Mouse (Mus musculus) embryonic facial prominence, embryonic 13.5 days (tissue): Measurements from ENCODE around the gene Grin2d. TPM values are rescaled to one million over a fixed set of nuclear protein-coding genes. Genes with fewer than 3 reads are reported as not detected.

Experiments used
- ATAC-seq: fragments of 200-750 bp; cut with Nextera tagmentation; 2 replicates; pipeline ENCODE4 v1.8.0; 2017; ENCODE audit warnings: low read depth; ENCODE audit not compliant: insufficient number of reproducible peaks, insufficient read depth, low FRiP score, low TSS enrichment
- H3K27ac ChIP-seq: fragments of 300-500 bp; sonication (generic); 2 replicates; pipeline ENCODE4 v1.5.1; 2015; ENCODE audit warnings: moderate library complexity, mild to moderate bottlenecking, inconsistent platforms
- H3K27me3 ChIP-seq: fragments of 300-500 bp; sonication (generic); 2 replicates; pipeline ENCODE4 v1.6.1; 2015; ENCODE audit warnings: mild to moderate bottlenecking, inconsistent platforms
- H3K36me3 ChIP-seq: fragments of 300-500 bp; sonication (generic); 2 replicates; pipeline ENCODE4 v1.6.1; 2015; ENCODE audit warnings: mild to moderate bottlenecking, inconsistent platforms
- H3K4me1 ChIP-seq: fragments of 300-500 bp; sonication (generic); 2 replicates; pipeline ENCODE4 v1.6.1; 2015; ENCODE audit warnings: inconsistent platforms
- H3K4me2 ChIP-seq: fragments of 300-500 bp; sonication (generic); 2 replicates; pipeline ENCODE4 v1.6.1; 2015; ENCODE audit warnings: moderate library complexity, mild to moderate bottlenecking, inconsistent platforms
- H3K4me3 ChIP-seq: fragments of 300-500 bp; sonication (generic); 2 replicates; pipeline ENCODE4 v1.5.1; 2015; ENCODE audit warnings: mild to moderate bottlenecking, inconsistent platforms
- H3K9ac ChIP-seq: fragments of 300-500 bp; sonication (generic); 2 replicates; pipeline ENCODE4 v1.6.1; 2015; ENCODE audit warnings: mild to moderate bottlenecking, inconsistent platforms
- H3K9me3 ChIP-seq: fragments of 300-500 bp; sonication (generic); 2 replicates; pipeline ENCODE4 v1.6.1; 2016; ENCODE audit warnings: inconsistent platforms
- WGBS: fragments of 180-500 bp; shearing (Covaris S2); methylation state at CpG from one replicate; pipeline ENCODE4 v1.1.7; 2015; ENCODE audit warnings: mixed read lengths; 5-methylcytosine and 5-hydroxymethylcytosine counted together
- polyA plus RNA-seq: library from polyadenylated mRNA; unstranded; fragments of >200 nt; fragmentation: Nextera tagmentation; extraction: Ambion mirVana; gene quantifications from 2 replicates; pipeline ENCODE4 v1.2.1, GENCODE M21; 2015

The Grin2d gene
- polyA plus RNA-seq, 1 experiment from 2014 or later, result 0.72 TPM

- H3K9me3 ChIP-seq, result no peaks in the 10 kb centered on the region
- peaks cover 8% of the 10 kb centered on the region for H3K36me3 ChIP-seq
- ATAC-seq, result no peak
- peak overlapping the region; percentile 70 for H3K4me2 ChIP-seq
- peak overlapping the region; percentile 59 for H3K9ac ChIP-seq
- peaks cover 51% of the 10 kb centered on the region for H3K4me1 ChIP-seq
- peak overlapping the region; percentile 36 for H3K4me3 ChIP-seq
- no peak overlapping the region for H3K27ac ChIP-seq
- H3K27me3 ChIP-seq, result peaks cover 53% of the 10 kb centered on the region
- 2% methylated on average over 14 of the region's 14 CpGs for WGBS
These were observed 8.4 kb downstream of the Grin2d start for GRCm38 (mm10) chr7:45869787-45870186.

DNA sequence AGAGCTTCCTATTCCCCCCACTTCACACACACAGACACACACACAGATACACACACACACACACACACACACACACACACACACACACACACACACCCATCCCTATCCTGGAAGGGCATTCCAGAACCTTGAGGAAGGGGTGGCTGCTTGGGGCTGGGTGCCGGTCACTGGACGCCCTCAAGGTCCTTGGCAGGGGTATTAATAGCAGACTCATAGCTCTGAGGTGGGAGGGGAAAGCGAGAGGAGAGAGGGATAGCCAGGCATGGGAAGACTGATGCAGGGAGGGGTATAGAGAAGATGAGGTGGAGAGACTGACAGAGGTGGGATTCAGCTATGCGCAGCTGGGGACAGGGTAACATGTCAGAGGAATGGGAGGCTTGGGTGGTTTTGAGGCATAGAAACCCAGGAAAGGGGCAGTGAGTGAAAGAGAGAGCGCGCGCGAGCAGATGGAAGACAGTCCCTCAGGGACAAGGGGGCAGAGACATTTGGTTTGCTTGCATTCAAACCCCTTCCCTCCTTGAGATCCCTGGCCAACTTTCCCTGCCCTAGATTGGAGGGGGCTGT, 9.0 kb downstream of the Grin2d start:
- no peak for ATAC-seq
- Histone ChIP-seq H3K9me3 (no peaks in the 10 kb centered on the region), H3K27ac (no peak overlapping the region), H3K4me1 (peaks cover 45% of the 10 kb centered on the region), H3K27me3 (peaks cover 53% of the 10 kb centered on the region), H3K4me2 (peak overlapping the region; percentile 70), H3K36me3 (peaks cover 2% of the 10 kb centered on the region; the same call in 1 of the 2 replicates), H3K4me3 (peak overlapping the region; percentile 36), H3K9ac (peak overlapping the region; percentile 59)
- 17% methylated on average over 8 of the region's 8 CpGs for WGBS

GRCm38 (mm10) chr7:45867871-45868270, 10.3 kb downstream of the Grin2d start:
- H3K27ac ChIP-seq, result no peak overlapping the region
- peaks cover 53% of the 10 kb centered on the region for H3K27me3 ChIP-seq

GRCm38 (mm10) chr7:45865925-45866910, 12.0 kb downstream of the Grin2d start:
- peak overlapping the region; percentile 75 for H3K4me3 ChIP-seq
- H3K36me3 ChIP-seq, result no peaks in the 10 kb centered on the region
- no peaks in the 10 kb centered on the region for H3K9me3 ChIP-seq
- under 1% methylated on average over 117 of the region's 117 CpGs for whole genome bisulfite sequencing
- H3K27ac ChIP-seq, result peak overlapping the region; percentile 77
- H3K4me2 ChIP-seq, result peak overlapping the region; percentile 82
- peak; percentile 65 for ATAC-seq
- peak overlapping the region; percentile 94 for H3K9ac ChIP-seq
- H3K4me1 ChIP-seq, result peaks cover 39% of the 10 kb centered on the region
- peaks cover 53% of the 10 kb centered on the region for H3K27me3 ChIP-seq

More at GRCm38 (mm10) chr7:45867871-45868270, 10.3 kb downstream of the Grin2d start:
- H3K9me3 ChIP-seq, result no peaks in the 10 kb centered on the region
- no peak overlapping the region for H3K4me3 ChIP-seq
- no peak overlapping the region for H3K9ac ChIP-seq
- H3K36me3 ChIP-seq, result no peaks in the 10 kb centered on the region
- H3K4me1 ChIP-seq, result peaks cover 39% of the 10 kb centered on the region
- WGBS, result 19% methylated on average over 2 of the region's 2 CpGs
- no peak for ATAC-seq
- peak overlapping the region; percentile 82 for H3K4me2 ChIP-seq

DNA sequence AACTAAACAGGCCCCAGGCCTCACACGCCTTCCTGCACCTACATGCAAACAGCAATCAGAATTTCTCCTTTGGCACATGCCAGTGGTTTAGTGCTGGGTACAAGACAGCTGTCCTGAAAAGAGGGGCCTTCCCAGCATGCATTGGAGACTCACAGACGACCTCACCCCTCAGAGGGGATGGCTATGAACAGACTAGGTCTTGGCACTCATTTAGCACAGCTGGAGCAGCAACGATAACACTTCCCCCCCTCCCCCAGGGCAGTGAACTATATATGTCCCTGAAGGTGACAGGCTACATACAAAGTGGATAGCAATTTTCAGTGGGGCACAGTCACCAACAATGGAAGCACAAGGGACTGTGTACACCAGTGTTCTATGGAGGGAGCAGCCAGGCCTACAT, 13.7 kb downstream of the Grin2d start:
- Histone ChIP-seq H3K4me1 (peaks cover 23% of the 10 kb centered on the region), H3K36me3 (no peaks in the 10 kb centered on the region), H3K9me3 (no peaks in the 10 kb centered on the region), H3K4me2 (no peak overlapping the region), H3K4me3 (no peak overlapping the region), H3K27ac (no peak overlapping the region), H3K9ac (no peak overlapping the region), H3K27me3 (peaks cover 45% of the 10 kb centered on the region)
- 50% methylated on average over 3 of the region's 3 CpGs for WGBS
- no peak for ATAC-seq

DNA sequence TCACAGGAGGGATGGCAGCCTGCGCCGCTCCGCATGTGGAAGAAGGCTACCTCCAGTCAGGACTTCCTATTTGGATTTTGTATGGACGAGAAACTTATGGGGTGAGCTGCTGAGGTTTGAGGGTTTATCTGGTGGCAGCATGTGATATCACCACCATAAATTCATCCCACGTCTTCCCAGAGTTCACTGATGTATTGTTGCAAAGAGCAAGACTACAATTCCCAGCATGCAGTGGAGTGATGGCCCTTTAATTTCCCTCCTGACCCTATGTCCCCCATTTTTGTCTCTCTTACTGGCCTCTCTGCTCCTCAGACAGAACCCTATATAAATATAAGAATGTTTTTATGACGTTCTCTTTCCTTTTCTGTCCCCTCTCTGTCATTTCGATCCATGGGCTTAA, 15.4 kb downstream of the Grin2d start:
- ATAC-seq, result no peak
- H3K4me2 ChIP-seq, result no peak overlapping the region
- no peak overlapping the region for H3K4me3 ChIP-seq
- no peak overlapping the region for H3K9ac ChIP-seq
- no peaks in the 10 kb centered on the region for H3K36me3 ChIP-seq
- peaks cover 14% of the 10 kb centered on the region for H3K4me1 ChIP-seq
- WGBS, result 89% methylated on average over 7 of the region's 7 CpGs
- peaks cover 45% of the 10 kb centered on the region for H3K27me3 ChIP-seq
- H3K9me3 ChIP-seq, result no peaks in the 10 kb centered on the region
- no peak overlapping the region for H3K27ac ChIP-seq

DNA sequence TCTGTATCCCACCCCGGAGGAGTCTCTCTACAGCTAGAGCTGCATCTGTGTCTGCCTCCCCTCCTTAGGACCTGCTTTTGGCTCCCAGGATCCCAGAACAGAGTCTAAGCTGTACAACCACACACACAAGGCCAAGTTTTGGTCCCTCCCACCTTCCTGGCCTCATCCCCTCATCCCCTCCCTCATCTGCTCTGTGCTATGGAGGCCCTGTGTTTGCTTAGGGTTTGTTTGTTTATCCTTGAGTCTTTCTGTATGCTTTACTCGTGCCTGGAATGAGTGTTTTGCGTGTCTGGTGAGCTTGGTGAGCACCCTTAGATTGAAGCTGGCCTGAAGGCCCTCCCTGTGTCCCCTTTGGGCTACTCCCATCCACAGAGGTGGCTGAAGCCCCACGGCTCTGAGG, 19.2 kb downstream of the Grin2d start:
- H3K9ac ChIP-seq, result no peak overlapping the region
- H3K9me3 ChIP-seq, result no peaks in the 10 kb centered on the region
- no peak overlapping the region for H3K4me3 ChIP-seq
- H3K36me3 ChIP-seq, result no peaks in the 10 kb centered on the region
- ATAC-seq, result no peak
- no peak overlapping the region for H3K4me2 ChIP-seq
- peaks cover 59% of the 10 kb centered on the region for H3K27me3 ChIP-seq
- H3K27ac ChIP-seq, result no peak overlapping the region
- H3K4me1 ChIP-seq, result peaks cover 19% of the 10 kb centered on the region
- WGBS, result 68% methylated on average over 4 of the region's 4 CpGs

DNA sequence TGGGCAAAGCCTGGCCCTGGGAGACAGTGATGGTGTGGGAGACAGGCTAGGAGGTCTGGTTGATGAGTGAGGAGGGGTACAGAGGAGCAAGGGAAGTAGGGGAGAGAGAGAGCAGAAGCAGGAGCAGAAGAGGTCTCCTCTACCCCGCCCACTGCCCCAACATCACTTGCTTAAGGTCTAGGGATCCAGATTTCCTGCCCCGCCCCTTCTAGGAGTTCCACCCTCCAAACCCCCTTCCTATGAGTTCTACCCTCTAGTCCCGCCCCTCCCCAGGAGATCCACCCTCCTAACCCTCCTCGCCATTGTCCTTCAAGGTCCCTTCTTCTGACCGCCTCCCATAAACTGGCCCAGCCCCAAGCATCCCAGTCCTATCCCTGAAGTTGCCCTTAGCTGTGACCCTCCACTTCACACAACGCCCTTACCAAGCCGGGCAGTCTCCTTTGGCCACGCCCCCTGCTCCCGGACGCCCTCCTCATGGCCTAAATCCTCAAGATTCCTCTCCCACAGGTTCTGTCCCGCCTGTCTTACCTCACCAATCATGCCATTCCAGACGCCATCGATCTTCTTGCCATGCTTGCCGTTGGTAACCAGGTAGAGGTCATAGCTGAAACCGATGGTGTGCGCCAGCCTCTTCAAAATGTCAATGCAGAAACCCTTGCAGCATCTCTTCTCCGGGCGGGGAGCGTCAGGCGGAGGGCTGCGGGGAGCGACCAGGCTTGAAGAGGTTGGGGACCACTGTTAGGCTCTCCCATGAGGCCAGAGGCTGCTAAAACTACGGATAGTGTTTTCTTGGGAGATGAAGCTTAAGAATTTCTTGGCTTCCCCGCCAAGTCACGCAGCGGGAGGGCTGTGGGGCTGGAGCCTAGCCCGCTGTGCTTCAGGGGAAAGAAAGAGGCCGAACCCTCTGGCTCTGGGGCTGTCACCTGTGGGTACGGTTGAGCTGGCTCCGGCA, 21.0 kb downstream of the Grin2d start:
- Histone ChIP-seq H3K36me3 (no peaks in the 10 kb centered on the region), H3K27ac (no peak overlapping the region), H3K4me1 (peaks cover 19% of the 10 kb centered on the region), H3K4me2 (peak overlapping the region; percentile 63), H3K27me3 (peaks cover 55% of the 10 kb centered on the region), H3K4me3 (peak overlapping the region; percentile 44), H3K9ac (peak overlapping the region; percentile 56), H3K9me3 (no peaks in the 10 kb centered on the region)
- ATAC-seq, result peak; percentile 34; the same call in 1 of the 2 replicates
- WGBS, result 2% methylated on average over 30 of the region's 30 CpGs

- ATAC-seq, result no peak
These were observed 25.1 kb downstream of the Grin2d start for GRCm38 (mm10) chr7:45853089-45853488.

GRCm38 (mm10) chr7:45850661-45851060, 27.5 kb downstream of the Grin2d start:
- peaks cover 6% of the 10 kb centered on the region; the same call in 1 of the 2 replicates for H3K4me1 ChIP-seq
- 0 out of 2 replicates have a peak, but pooled peaks cover 2% of the 10 kb centered on the region for H3K9me3 ChIP-seq
- 79% methylated on average over 3 of the region's 3 CpGs for WGBS
- no peaks in the 10 kb centered on the region for H3K36me3 ChIP-seq
- H3K27ac ChIP-seq, result no peak overlapping the region
- no peak for ATAC-seq
- no peak overlapping the region for H3K4me2 ChIP-seq
- H3K4me3 ChIP-seq, result no peak overlapping the region
- H3K27me3 ChIP-seq, result peaks cover 10% of the 10 kb centered on the region; the same call in 1 of the 2 replicates
- H3K9ac ChIP-seq, result no peak overlapping the region

More at GRCm38 (mm10) chr7:45853089-45853488, 25.1 kb downstream of the Grin2d start:
- Histone ChIP-seq H3K9ac (no peak overlapping the region), H3K4me1 (peaks cover 23% of the 10 kb centered on the region), H3K9me3 (no peaks in the 10 kb centered on the region), H3K4me2 (no peak overlapping the region), H3K4me3 (no peak overlapping the region), H3K36me3 (no peaks in the 10 kb centered on the region), H3K27me3 (peaks cover 26% of the 10 kb centered on the region), H3K27ac (no peak overlapping the region)
- 84% methylated on average over 12 of the region's 12 CpGs for WGBS
